Mouse (Mus musculus): ENCODE data around the gene Aprt. TPM values are rescaled to one million over a fixed set of nuclear protein-coding genes. Genes with fewer than 3 reads are reported as not detected.

The Aprt gene
- polyA plus RNA-seq, 1 experiment, result 325 TPM

DNA sequence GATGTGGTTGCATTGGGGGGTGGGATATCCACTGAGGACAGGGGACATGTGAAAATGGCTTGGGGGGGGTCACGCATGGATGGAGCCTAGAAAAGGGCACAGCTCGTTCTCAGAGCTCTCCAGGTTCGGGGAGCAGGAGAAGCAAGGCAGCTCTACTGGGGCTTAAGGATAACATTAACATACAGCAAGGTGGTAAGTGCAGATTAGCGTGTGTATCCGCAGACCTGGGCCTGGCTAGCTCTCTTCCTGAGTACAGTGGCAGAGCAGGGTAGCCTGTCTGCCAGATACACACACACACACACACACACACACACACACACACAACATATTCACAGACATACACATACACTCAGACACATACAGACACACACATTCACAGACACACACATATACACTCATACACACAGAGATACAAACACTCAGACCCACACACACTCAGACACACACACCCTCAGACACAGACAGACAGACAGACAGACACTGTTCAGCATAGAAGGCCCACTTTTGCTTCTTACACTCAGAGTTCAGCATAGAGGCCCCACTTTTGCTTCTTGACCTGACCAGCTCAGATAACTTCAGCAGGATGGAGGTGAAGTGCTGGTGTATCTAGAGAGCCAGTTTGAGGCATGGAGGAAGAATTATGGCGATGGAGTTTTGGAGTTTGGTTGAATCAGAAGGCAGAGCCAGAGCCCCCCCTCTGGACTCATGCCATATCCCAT is 42.1 kb upstream of the Aprt start:
- no peak overlapping the region for H3K4me3 ChIP-seq (ENCODE audit: low read depth, low read length)
- H3K27ac ChIP-seq (ENCODE audit: insufficient read depth, low read length), result no peak overlapping the region
- no peak overlapping the region for H3K9ac ChIP-seq (ENCODE audit: low read depth, poor library complexity, severe bottlenecking)
- H3K9me3 ChIP-seq (replicated peaks; ENCODE audit: control insufficient read depth, insufficient read depth, low read length, poor library complexity, severe bottlenecking), result no peaks in the 10 kb centered on the region
- TF ChIP-seq CTCF (IDR thresholded peaks at IDR 0.05; ENCODE audit: low read depth, low read length) (no peak), POLR2A (IDR thresholded peaks at IDR 0.05; ENCODE audit: insufficient read depth, low read length) (no peak), EP300 (IDR thresholded peaks at IDR 0.05; ENCODE audit: insufficient read depth, low read depth, low read length) (no peak)
- no peaks in the 10 kb centered on the region for H3K4me1 ChIP-seq (ENCODE audit: control insufficient read depth, insufficient read depth, low read length)
- H3K27me3 ChIP-seq (ENCODE audit: control insufficient read depth, insufficient read depth, low read length, poor library complexity, severe bottlenecking), result no peaks in the 10 kb centered on the region
- H3K36me3 ChIP-seq (ENCODE audit: control insufficient read depth, insufficient read depth, low read length, poor library complexity, severe bottlenecking), result no peaks in the 10 kb centered on the region

DNA sequence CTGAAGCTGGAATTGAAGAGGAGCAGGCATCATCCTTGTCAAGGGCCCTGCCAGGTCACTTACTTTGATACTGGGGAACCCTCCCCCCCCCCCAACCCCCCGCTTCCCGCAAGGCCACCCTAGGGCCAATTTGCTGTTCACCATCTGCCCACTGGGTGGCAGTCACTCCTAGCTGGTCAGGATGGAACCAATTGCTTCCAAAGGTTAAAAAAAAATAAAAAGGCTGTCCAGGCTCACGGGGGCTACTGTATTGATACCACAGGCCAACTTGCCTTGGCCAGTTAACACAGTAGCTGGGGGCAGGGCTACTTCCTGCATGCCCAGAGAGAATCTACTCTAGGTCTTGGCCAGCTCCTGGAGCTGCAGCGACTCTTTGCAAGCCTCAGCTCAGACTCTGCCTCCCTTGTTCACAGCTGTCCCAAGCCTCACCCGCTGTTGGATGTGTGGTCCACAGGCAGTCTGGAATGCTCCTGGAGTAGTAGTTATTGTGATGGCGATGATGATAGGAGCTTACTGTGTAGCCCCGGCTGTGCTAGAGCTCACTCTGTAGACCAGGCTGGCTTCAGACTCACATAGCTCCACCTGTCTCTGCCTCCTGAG is 41.3 kb upstream of the Aprt start:
- H3K27me3 ChIP-seq (ENCODE audit: control insufficient read depth, insufficient read depth, low read length, poor library complexity, severe bottlenecking), result no peaks in the 10 kb centered on the region
- no peak overlapping the region for H3K9ac ChIP-seq (ENCODE audit: low read depth, poor library complexity, severe bottlenecking)
- H3K4me1 ChIP-seq (ENCODE audit: control insufficient read depth, insufficient read depth, low read length), result no peaks in the 10 kb centered on the region
- no peaks in the 10 kb centered on the region for H3K9me3 ChIP-seq (replicated peaks; ENCODE audit: control insufficient read depth, insufficient read depth, low read length, poor library complexity, severe bottlenecking)
- no peaks in the 10 kb centered on the region for H3K36me3 ChIP-seq (ENCODE audit: control insufficient read depth, insufficient read depth, low read length, poor library complexity, severe bottlenecking)
- no peak overlapping the region for H3K27ac ChIP-seq (ENCODE audit: insufficient read depth, low read length)
- TF ChIP-seq EP300 (IDR thresholded peaks at IDR 0.05; ENCODE audit: insufficient read depth, low read depth, low read length), result no peak
- TF ChIP-seq POLR2A (IDR thresholded peaks at IDR 0.05; ENCODE audit: insufficient read depth, low read length), result no peak
- peak; percentile 57 for TF ChIP-seq CTCF (IDR thresholded peaks at IDR 0.05; ENCODE audit: low read depth, low read length)
- no peak overlapping the region for H3K4me3 ChIP-seq (ENCODE audit: low read depth, low read length)

DNA sequence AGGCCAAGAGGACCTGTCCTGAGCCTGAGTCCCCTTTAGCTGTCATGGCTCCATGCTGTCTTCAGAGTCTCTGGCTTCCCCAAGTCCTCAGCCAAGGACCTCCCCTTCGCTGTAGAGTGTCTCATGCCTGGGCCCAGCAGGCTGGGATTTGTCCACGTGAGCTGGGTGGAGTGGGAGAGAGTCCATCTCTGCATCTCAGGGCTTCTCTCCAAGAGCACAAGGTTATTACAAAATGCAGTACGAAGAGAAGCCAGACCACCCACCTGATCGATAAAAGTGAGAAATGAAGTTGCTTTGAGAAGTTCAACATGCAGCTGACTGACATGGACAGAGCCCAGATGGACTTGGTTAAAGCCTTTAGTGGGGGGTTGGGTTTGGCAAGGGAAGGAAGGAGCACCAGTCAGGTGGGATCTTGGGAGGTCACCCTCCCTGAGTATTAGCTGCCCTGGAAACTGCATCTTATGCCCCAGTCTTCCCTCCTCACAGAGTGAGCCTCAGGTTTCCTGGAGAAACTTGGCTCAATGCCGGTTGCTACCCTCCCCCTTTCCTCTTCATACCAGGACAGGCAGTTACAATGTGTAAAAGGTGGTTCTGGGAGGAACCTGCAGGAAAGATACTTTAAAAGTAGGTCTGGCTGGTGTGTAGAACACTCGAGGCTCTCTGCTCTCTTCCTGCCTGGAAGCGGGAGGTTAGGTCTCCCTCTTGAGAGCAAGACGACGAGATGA is 39.6 kb upstream of the Aprt start:
- TF ChIP-seq EP300 (IDR thresholded peaks at IDR 0.05; ENCODE audit: insufficient read depth, low read depth, low read length) (no peak), POLR2A (IDR thresholded peaks at IDR 0.05; ENCODE audit: insufficient read depth, low read length) (no peak), CTCF (IDR thresholded peaks at IDR 0.05; ENCODE audit: low read depth, low read length) (no peak)
- H3K9me3 ChIP-seq (replicated peaks; ENCODE audit: control insufficient read depth, insufficient read depth, low read length, poor library complexity, severe bottlenecking), result no peaks in the 10 kb centered on the region
- no peak overlapping the region for H3K9ac ChIP-seq (ENCODE audit: low read depth, poor library complexity, severe bottlenecking)
- no peak overlapping the region for H3K27ac ChIP-seq (ENCODE audit: insufficient read depth, low read length)
- no peak overlapping the region for H3K4me3 ChIP-seq (ENCODE audit: low read depth, low read length)
- no peaks in the 10 kb centered on the region for H3K4me1 ChIP-seq (ENCODE audit: control insufficient read depth, insufficient read depth, low read length)
- no peaks in the 10 kb centered on the region for H3K27me3 ChIP-seq (ENCODE audit: control insufficient read depth, insufficient read depth, low read length, poor library complexity, severe bottlenecking)
- H3K36me3 ChIP-seq (ENCODE audit: control insufficient read depth, insufficient read depth, low read length, poor library complexity, severe bottlenecking), result no peaks in the 10 kb centered on the region

DNA sequence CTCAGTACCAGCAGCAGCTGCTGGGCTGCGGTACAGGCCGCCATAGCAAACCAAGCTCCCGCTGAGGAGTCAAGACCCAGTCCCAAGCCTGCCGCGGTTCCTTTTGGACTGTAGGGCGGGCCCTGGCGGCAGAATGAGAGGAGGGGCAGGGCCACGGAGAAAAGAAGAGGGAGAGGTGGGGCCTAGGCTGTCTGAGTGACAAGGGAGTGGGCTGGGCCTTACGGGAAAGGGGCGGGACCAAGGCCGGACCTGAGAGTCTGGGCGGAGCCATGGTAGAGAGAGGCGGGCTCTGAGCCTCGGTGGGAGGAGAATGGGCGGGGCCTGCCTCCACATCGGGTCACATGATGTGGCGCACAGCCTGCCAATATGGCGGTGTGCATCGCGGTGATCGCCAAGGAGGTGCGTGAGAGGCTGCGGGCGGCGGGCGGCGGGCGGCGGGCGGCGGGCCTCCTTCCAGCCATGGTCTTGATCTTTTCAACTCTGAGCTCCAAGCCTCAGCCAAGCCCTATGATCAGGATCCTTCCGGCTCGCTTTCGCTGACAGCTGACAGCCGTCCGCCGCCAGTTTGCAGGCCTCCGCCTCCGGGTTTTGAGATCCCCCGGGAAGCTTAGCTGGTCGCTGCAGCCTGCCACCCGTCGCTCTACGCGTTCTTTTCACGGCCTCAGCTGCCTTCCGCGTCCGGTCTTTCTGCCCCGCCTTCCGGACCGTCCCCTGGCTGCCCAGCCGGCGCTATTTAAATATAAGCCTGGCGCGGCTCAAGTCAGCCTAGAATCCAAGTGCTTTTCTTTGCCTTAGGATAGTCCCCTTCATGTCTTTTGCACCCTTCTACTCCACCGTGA is 34.8 kb upstream of the Aprt start, which contains the start of the genes Galns and Trappc2l:
Gene Galns, minus strand, starts transcription at position 169 of the 839 bp plus-strand sequence.
Gene Trappc2l, plus strand, starts transcription at position 346 of the 839 bp plus-strand sequence.
- TF ChIP-seq EP300 (IDR thresholded peaks at IDR 0.05; ENCODE audit: insufficient read depth, low read depth, low read length) (0 out of 2 replicates have a peak, but pooled peaks have one; percentile 15), CTCF (IDR thresholded peaks at IDR 0.05; ENCODE audit: low read depth, low read length) (no peak)
- Histone ChIP-seq H3K9me3 (replicated peaks; ENCODE audit: control insufficient read depth, insufficient read depth, low read length, poor library complexity, severe bottlenecking) (no peaks in the 10 kb centered on the region), H3K27me3 (ENCODE audit: control insufficient read depth, insufficient read depth, low read length, poor library complexity, severe bottlenecking) (no peaks in the 10 kb centered on the region), H3K4me1 (ENCODE audit: control insufficient read depth, insufficient read depth, low read length) (no peaks in the 10 kb centered on the region), H3K36me3 (ENCODE audit: control insufficient read depth, insufficient read depth, low read length, poor library complexity, severe bottlenecking) (no peaks in the 10 kb centered on the region), H3K4me3 (ENCODE audit: low read depth, low read length) (peak within 1 kb of the TSS; percentile 81), H3K27ac (ENCODE audit: insufficient read depth, low read length) (no peak within 1 kb of the TSS), H3K9ac (ENCODE audit: low read depth, poor library complexity, severe bottlenecking) (peak within 1 kb of the TSS; percentile 72)

DNA sequence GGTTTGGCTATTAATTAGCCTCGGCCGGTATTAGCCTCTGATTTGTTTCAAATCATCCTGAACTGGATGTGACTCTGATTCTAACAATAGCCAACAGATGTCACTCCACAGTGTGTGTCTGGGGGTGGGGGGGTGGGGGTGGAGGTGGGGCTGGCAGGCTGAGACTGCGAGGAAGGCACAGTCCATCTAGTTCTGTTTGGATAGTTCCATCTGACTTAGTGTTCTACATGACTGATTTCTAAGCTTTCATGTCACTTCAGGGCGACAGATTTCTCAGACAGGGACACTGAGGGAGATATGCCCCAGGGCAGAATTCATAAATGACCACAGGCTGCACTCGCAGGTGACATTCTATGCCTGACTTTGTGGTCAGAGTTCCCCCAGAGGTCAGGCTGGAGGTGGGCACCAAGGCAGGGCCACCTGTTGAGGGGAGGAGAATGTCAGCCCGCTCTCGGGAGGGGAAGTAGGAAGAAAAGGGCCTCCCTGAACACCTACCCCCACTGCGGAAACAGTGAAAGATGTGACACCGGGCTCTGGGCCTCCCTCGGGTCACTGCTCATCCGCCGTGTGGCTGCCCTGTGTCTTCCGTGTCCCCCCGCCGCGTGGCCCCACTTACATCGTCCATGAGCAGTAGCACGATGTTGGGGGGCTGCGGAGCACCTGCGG is 34.0 kb upstream of the Aprt start:
- Histone ChIP-seq H3K27ac (ENCODE audit: insufficient read depth, low read length) (no peak overlapping the region), H3K9me3 (replicated peaks; ENCODE audit: control insufficient read depth, insufficient read depth, low read length, poor library complexity, severe bottlenecking) (no peaks in the 10 kb centered on the region), H3K4me1 (ENCODE audit: control insufficient read depth, insufficient read depth, low read length) (no peaks in the 10 kb centered on the region), H3K9ac (ENCODE audit: low read depth, poor library complexity, severe bottlenecking) (peak overlapping the region; percentile 28), H3K27me3 (ENCODE audit: control insufficient read depth, insufficient read depth, low read length, poor library complexity, severe bottlenecking) (no peaks in the 10 kb centered on the region), H3K36me3 (ENCODE audit: control insufficient read depth, insufficient read depth, low read length, poor library complexity, severe bottlenecking) (no peaks in the 10 kb centered on the region), H3K4me3 (ENCODE audit: low read depth, low read length) (peak overlapping the region; percentile 81)
- TF ChIP-seq EP300 (IDR thresholded peaks at IDR 0.05; ENCODE audit: insufficient read depth, low read depth, low read length) (no peak), POLR2A (IDR thresholded peaks at IDR 0.05; ENCODE audit: insufficient read depth, low read length) (no peak), CTCF (IDR thresholded peaks at IDR 0.05; ENCODE audit: low read depth, low read length) (no peak)
